Mouse (Mus musculus): ENCODE measurements at regions not wholly inside any gene's neighbourhood (a gene's known extent, or its start where the extent isn't known, plus 50 kb on each side); places are given as distances from the start of the nearest gene placed in this dataset.
A peak's percentile ranks its signal among the peaks of the same experiment; 100 is the strongest.

GRCm38 (mm10) chr12:28380203-28380602 is 172.0 kb downstream of the Dcdc2c start:
- DNase-seq (ENCODE audit: low read depth, low spot score), result no peak

GRCm38 (mm10) chr12:28377968-28378367 is 174.2 kb downstream of the Dcdc2c start:
- no peak for DNase-seq (ENCODE audit: low read depth, low spot score)

- no peak for DNase-seq (ENCODE audit: low read depth, low spot score)
Measured at GRCm38 (mm10) chr12:28377373-28377772, 174.8 kb downstream of the Dcdc2c start.

GRCm38 (mm10) chr12:28376770-28377169 is 175.4 kb downstream of the Dcdc2c start:
- DNase-seq (ENCODE audit: low read depth, low spot score), result no peak

GRCm38 (mm10) chr12:28365304-28365703 is 186.9 kb downstream of the Dcdc2c start:
- no peak for DNase-seq (ENCODE audit: low read depth, low spot score)

- no peak for DNase-seq (ENCODE audit: low read depth, low spot score)
Measured at GRCm38 (mm10) chr12:28358737-28359333, 193.4 kb downstream of the Dcdc2c start.

GRCm38 (mm10) chr12:28357764-28358163 is 194.4 kb downstream of the Dcdc2c start:
- no peak for DNase-seq (ENCODE audit: low read depth, low spot score)

- DNase-seq (ENCODE audit: low read depth, low spot score), result no peak
Measured at GRCm38 (mm10) chr12:28353140-28353539, 199.1 kb downstream of the Dcdc2c start.

- DNase-seq (ENCODE audit: low read depth, low spot score), result no peak
Measured at GRCm38 (mm10) chr12:28352571-28352970, 199.6 kb downstream of the Dcdc2c start.

GRCm38 (mm10) chr12:28342735-28343134 is 209.5 kb downstream of the Dcdc2c start:
- DNase-seq (ENCODE audit: low read depth, low spot score), result no peak

- DNase-seq (ENCODE audit: low read depth, low spot score), result no peak
Measured at GRCm38 (mm10) chr12:28332591-28332990, 219.6 kb downstream of the Dcdc2c start.

GRCm38 (mm10) chr12:28331843-28332242 is 220.4 kb downstream of the Dcdc2c start:
- no peak for DNase-seq (ENCODE audit: low read depth, low spot score)

- no peak for DNase-seq (ENCODE audit: low read depth, low spot score)
Measured at GRCm38 (mm10) chr12:28323659-28324058, 228.5 kb downstream of the Dcdc2c start.

- DNase-seq (ENCODE audit: low read depth, low spot score), result no peak
Measured at GRCm38 (mm10) chr12:28309226-28309625, 243.0 kb downstream of the Dcdc2c start.

- no peak for DNase-seq (ENCODE audit: low read depth, low spot score)
Measured at GRCm38 (mm10) chr12:28302038-28302581, 250.1 kb downstream of the Dcdc2c start.

GRCm38 (mm10) chr12:28288376-28288896 is 263.8 kb downstream of the Dcdc2c start:
- DNase-seq (ENCODE audit: low read depth, low spot score), result no peak

- no peak for DNase-seq (ENCODE audit: low read depth, low spot score)
Measured at GRCm38 (mm10) chr12:28255524-28255923, 296.7 kb downstream of the Dcdc2c start.

GRCm38 (mm10) chr12:28250526-28250925 is 301.7 kb downstream of the Dcdc2c start:
- no peak for DNase-seq (ENCODE audit: low read depth, low spot score)

GRCm38 (mm10) chr12:28248749-28249148 is 303.4 kb downstream of the Dcdc2c start:
- DNase-seq (ENCODE audit: low read depth, low spot score), result peak; percentile 66

GRCm38 (mm10) chr12:28248287-28248686 is 303.9 kb downstream of the Dcdc2c start:
- DNase-seq (ENCODE audit: low read depth, low spot score), result no peak

GRCm38 (mm10) chr12:28238016-28238415 is 314.2 kb downstream of the Dcdc2c start:
- DNase-seq (ENCODE audit: low read depth, low spot score), result no peak

GRCm38 (mm10) chr12:28237041-28237440 is 315.2 kb downstream of the Dcdc2c start:
- DNase-seq (ENCODE audit: low read depth, low spot score), result no peak

GRCm38 (mm10) chr12:28202847-28203246 is 349.4 kb downstream of the Dcdc2c start:
- DNase-seq (ENCODE audit: low read depth, low spot score), result no peak

All from ZHBTc4 (cell line).